Comparison of ENCODE assay signal across 12 mouse cellular contexts in genomic region chr1:54867226-54867625, GRCm38 (mm10). TPM values are rescaled to one million over a fixed set of nuclear protein-coding genes. Genes with fewer than 3 reads are reported as not detected.
DNase-seq lines count a peak whose midpoint lies in the region; ATAC-seq lines count a peak whose summit lies in the region.
"Had no signal": no experiment of that assay in that cellular context is flagged by ENCODE, and none has a peak within 500 bp of the region (broad histone marks: within the 10 kb centered on the region; RNA-seq: fewer than 3 reads in every experiment).

No protein-coding gene starts in this region.

- H3K4me3 ChIP-seq in kidney, embryonic 15.5 days (replicated peaks): no peak overlapping the region
- no peak overlapping the region for H3K4me3 ChIP-seq in heart, embryonic 16.5 days (ENCODE audit: low read length)
- H3K4me3 ChIP-seq: forebrain, embryonic 15.5 days had no signal

- peaks cover 13% of the 10 kb centered on the region; the same call in 1 of the 2 replicates for H3K4me1 ChIP-seq in kidney, embryonic 15.5 days
- 0 out of 2 replicates have a peak, but pooled peaks cover 7% of the 10 kb centered on the region for H3K4me1 ChIP-seq in heart, embryonic 16.5 days (ENCODE audit: control insufficient read depth, insufficient read depth, low read length)

- H3K4me2 ChIP-seq in kidney, embryonic 15.5 days: no peak overlapping the region
- H3K4me2 ChIP-seq in heart, embryonic 16.5 days (ENCODE audit: low read depth, low read length): no peak overlapping the region
- H3K4me2 ChIP-seq: forebrain, embryonic 15.5 days had no signal

- H3K9me3 ChIP-seq in kidney, embryonic 15.5 days (replicated peaks): no peaks in the 10 kb centered on the region
- no peaks in the 10 kb centered on the region; the same call in 1 of the 2 replicates for H3K9me3 ChIP-seq in heart, embryonic 16.5 days (replicated peaks; ENCODE audit: control insufficient read depth, low read length)
- H3K9me3 ChIP-seq: forebrain, embryonic 15.5 days had no signal

- no peak for ATAC-seq in kidney, embryonic 15.5 days (replicated peaks; ENCODE audit: low FRiP score)
- ATAC-seq in heart, embryonic 16.5 days (replicated peaks; ENCODE audit: extremely low read depth, insufficient read depth, low FRiP score): peak; percentile 19; the same call in 1 of the 2 replicates
- no peak for ATAC-seq in erythroblast, adult 5-6 weeks (replicated peaks; ENCODE audit: low FRiP score, poor library complexity, severe bottlenecking)
- ATAC-seq: forebrain, embryonic 15.5 days had no signal

- peak overlapping the region; percentile 63 for H3K27ac ChIP-seq in kidney, embryonic 15.5 days
- peak overlapping the region; percentile 25; the same call in 1 of the 2 replicates for H3K27ac ChIP-seq in heart, embryonic 16.5 days (ENCODE audit: low read length)
- H3K27ac ChIP-seq: forebrain, embryonic 15.5 days had no signal

- no peaks in the 10 kb centered on the region for H3K36me3 ChIP-seq in kidney, embryonic 15.5 days
- no peaks in the 10 kb centered on the region for H3K36me3 ChIP-seq in heart, embryonic 16.5 days (ENCODE audit: control insufficient read depth, insufficient read depth)
- H3K36me3 ChIP-seq: forebrain, embryonic 15.5 days had no signal

- H3K9ac ChIP-seq in kidney, embryonic 15.5 days: no peak overlapping the region
- H3K9ac ChIP-seq in heart, embryonic 16.5 days (ENCODE audit: low read length): no peak overlapping the region
- H3K9ac ChIP-seq: forebrain, embryonic 15.5 days had no signal

- H3K27me3 ChIP-seq in kidney, embryonic 15.5 days: no peaks in the 10 kb centered on the region
- H3K27me3 ChIP-seq in heart, embryonic 16.5 days (ENCODE audit: control insufficient read depth, insufficient read depth, low read length): no peaks in the 10 kb centered on the region
- H3K27me3 ChIP-seq: forebrain, embryonic 15.5 days had no signal

- DNase-seq in gastrocnemius, postnatal 25 days: peak; percentile 10
- DNase-seq in gastrocnemius, postnatal 4 days (ENCODE audit: low spot score in 2 of 2): no peak
- no peak for DNase-seq in kidney, adult 18-20 months
- DNase-seq in Muller cell, postnatal 12 days (ENCODE audit: inconsistent ontology term): peak; percentile 14
- no peak for DNase-seq in cerebellum, adult 9-11 months
- DNase-seq: adrenal gland, adult 2 months; lung, postnatal 14 days; thymus, postnatal 4 days had no signal

- 38% methylated on average over 4 of the region's 4 CpGs for WGBS in kidney, embryonic 15.5 days
- WGBS in heart, embryonic 16.5 days: 49% methylated on average over 4 of the region's 4 CpGs

RNA-seq across cellular contexts. Expression of gene Ankrd44, which starts 59.0 kb away (rescaled TPM):
- 1 to 10 TPM; 5.3 to 5.5 TPM for total RNA-seq in gastrocnemius, postnatal 25 days (2021)
- 10 to 100 TPM; 26.3 to 29.3 TPM for total RNA-seq in gastrocnemius, postnatal 4 days (2021)
- 7.4 and 7.9 TPM in 2 replicates for polyA plus RNA-seq in kidney, embryonic 15.5 days (2015; fragmentation: Nextera tagmentation; extraction: Ambion mirVana)
- polyA plus RNA-seq in heart, embryonic 16.5 days (2015; fragmentation: Nextera tagmentation; extraction: Ambion mirVana): 8.7 and 11.4 TPM in 2 replicates
- 29.7 and 41.7 TPM in 2 replicates for total RNA-seq in erythroblast, adult 5-6 weeks (2015; ENCODE audit: low replicate concordance)
- total RNA-seq in erythroblast, adult 5-6 weeks (2017; ENCODE audit: low replicate concordance): 18.0 and 26.7 TPM in 2 replicates

Comparison
In these comparisons a context has a peak if more than half of its experiments do, and no peak if none do; other contexts are left out.
1. DNase-seq: peak in gastrocnemius, postnatal 25 days (single experiment) and Muller cell, postnatal 12 days (single experiment); none in gastrocnemius, postnatal 4 days (0 of 2), kidney, adult 18-20 months (single experiment) and cerebellum, adult 9-11 months (single experiment).